Mouse (Mus musculus): Measurements from ENCODE around the gene Ofcc1. TPM values are rescaled to one million over a fixed set of nuclear protein-coding genes. Genes with fewer than 3 reads are reported as not detected.

The Ofcc1 gene
- total RNA-seq (2015; ENCODE audit: low replicate concordance) (not detected in 2 replicates), total RNA-seq (2017; ENCODE audit: low replicate concordance) (not detected in 2 replicates)

GRCm38 (mm10) chr13:40361288-40361687 lies at the start of gene Ofcc1:
TSS of gene Ofcc1 (minus strand) at chr13:40361450.
- no peak for ATAC-seq (replicated peaks; ENCODE audit: low FRiP score, poor library complexity, severe bottlenecking)

DNA sequence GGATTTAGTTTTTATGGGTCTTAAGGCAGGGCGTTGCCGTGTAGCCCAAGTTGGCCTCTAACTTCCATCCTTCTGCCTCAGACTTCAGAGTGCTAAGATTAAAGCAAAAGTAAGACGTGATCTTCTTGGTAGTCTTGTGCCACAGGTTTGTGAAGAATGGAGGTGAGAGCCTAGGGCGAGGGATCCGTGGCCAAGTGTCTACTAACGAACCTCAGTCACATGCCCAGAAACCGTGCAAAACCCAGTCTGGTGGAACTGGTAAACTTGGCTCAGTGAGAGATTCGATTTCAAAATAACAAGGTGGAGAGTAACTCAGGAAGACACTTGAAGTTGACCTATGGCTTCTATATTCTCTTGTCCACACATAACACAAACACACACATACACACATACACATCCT lies 28.9 kb upstream of the Ofcc1 start:
- no peak for ATAC-seq (replicated peaks; ENCODE audit: low FRiP score, poor library complexity, severe bottlenecking)

- ATAC-seq (replicated peaks; ENCODE audit: low FRiP score, poor library complexity, severe bottlenecking) = no peak
Observed at GRCm38 (mm10) chr13:40387446-40387845, 26.2 kb upstream of the Ofcc1 start.

GRCm38 (mm10) chr13:40384962-40385361 lies 23.7 kb upstream of the Ofcc1 start:
- ATAC-seq (replicated peaks; ENCODE audit: low FRiP score, poor library complexity, severe bottlenecking) = no peak

GRCm38 (mm10) chr13:40376773-40377172 lies 15.5 kb upstream of the Ofcc1 start:
- no peak for ATAC-seq (replicated peaks; ENCODE audit: low FRiP score, poor library complexity, severe bottlenecking)

DNA sequence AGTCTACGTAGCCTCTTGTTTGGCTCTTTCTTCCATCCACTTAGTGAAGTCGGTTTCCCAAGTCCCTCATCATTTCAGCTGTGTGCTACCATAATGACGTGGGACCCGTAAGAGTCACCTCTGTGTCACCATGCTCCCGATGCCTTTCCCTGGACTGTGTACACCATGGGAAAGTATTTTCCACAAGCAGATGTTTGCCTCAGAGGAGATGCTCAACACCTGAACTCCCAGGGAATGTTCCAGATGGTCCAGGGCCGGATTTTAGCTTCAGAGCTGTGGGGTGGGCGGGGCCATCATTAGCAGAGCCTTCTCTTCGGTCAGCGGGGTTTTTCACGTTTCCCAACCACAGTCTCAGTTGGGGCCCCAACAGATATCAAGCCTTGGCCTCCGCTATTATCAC lies 5.5 kb upstream of the Ofcc1 start:
- no peak for ATAC-seq (replicated peaks; ENCODE audit: low FRiP score, poor library complexity, severe bottlenecking)

DNA sequence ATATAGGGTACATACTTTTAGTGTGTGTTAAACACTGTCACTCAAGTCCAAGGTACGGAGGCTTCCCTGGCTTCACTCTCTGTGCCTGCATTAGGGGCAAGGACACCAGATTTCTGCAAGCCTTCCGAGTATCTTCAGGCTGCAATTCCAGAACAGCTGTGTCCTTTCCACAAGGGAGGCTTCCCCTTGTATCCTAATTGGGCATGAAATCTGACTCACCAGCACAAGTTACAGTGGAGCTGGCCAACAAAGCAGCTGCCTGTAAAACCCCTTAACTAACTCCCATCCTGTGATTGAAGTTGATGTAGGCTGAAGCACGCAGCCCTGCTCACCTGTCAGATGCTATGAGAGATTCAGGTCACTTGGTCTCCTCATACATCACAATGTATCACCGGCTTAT lies 3.6 kb upstream of the Ofcc1 start:
- ATAC-seq (replicated peaks; ENCODE audit: low FRiP score, poor library complexity, severe bottlenecking) = no peak

GRCm38 (mm10) chr13:40360692-40361091 lies 558 bp downstream of the Ofcc1 start:
- ATAC-seq (replicated peaks; ENCODE audit: low FRiP score, poor library complexity, severe bottlenecking) = no peak

DNA sequence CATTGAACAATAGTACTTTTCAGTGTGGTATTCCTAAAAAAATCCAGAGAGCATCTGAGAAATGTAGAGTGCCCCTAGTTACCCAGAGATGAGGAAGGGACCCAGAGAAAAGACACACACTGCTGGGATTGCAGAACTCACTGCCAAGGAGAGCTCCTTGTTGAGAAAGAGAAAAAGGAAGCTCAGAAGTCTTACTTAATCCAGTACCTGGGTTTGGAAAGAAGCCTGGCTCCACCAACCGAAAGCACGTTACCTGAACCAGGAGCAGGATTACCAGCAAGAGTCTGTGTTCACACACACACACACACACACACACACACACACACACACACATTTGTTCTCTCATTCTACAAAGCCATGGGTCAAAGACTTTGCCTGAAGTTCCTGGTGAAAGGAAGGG lies 14.2 kb downstream of the Ofcc1 start:
- no peak for ATAC-seq (replicated peaks; ENCODE audit: low FRiP score, poor library complexity, severe bottlenecking)

DNA sequence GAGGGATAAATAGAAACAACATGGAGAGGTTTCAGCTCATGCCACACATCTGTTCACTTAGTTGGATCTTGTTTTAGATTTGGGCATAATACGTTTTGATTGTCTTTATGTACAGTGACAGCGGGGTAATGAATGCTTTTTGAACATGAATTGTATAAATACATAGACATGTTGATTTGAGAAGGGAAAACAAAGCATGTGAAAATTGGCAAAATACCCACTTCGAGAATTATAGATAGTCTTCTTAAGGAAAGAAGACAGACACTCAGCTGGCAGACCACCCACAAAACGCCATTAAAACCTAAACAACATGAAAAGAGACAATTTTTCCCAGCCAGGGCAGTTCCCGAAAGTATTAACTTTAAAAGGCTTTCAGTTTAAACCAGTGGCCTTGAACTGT lies 37.9 kb downstream of the Ofcc1 start:
- ATAC-seq (replicated peaks; ENCODE audit: low FRiP score, poor library complexity, severe bottlenecking) = no peak

DNA sequence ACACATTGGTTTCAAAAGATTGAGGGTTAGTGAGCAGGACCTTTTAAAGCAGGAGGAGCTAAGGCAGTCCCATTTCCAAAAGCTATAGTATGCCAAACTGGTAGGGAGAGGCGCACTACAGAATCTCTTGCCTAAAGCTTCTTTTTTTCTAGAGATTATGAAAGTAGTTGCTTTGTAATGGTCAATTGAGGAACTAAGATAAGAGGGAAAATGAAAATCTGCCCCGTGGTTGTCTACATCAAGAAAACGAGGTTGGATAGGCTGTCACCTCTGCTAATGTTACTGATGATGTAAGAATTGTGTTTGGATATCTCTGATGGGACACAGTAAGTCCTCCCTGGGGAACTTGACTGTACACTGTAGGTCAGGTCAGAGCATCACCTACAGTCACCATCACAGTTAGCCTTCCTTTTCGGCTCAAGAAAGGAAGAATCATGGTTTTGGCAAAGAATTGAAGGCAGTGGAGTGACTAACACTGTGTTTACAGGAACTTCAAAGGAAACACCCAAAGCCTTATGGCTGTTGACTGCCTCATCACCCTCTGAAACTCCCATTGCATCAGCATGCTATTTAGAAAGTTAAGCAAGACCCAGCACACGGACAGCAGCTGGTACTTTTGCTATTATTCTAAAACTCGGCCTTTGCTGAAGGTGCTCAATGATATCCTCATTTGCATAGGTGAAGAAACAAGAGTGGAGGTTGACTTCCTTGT lies 40.3 kb downstream of the Ofcc1 start:
- ATAC-seq (replicated peaks; ENCODE audit: low FRiP score, poor library complexity, severe bottlenecking) = no peak

GRCm38 (mm10) chr13:40317731-40318130 lies 43.5 kb downstream of the Ofcc1 start:
- no peak for ATAC-seq (replicated peaks; ENCODE audit: low FRiP score, poor library complexity, severe bottlenecking)

DNA sequence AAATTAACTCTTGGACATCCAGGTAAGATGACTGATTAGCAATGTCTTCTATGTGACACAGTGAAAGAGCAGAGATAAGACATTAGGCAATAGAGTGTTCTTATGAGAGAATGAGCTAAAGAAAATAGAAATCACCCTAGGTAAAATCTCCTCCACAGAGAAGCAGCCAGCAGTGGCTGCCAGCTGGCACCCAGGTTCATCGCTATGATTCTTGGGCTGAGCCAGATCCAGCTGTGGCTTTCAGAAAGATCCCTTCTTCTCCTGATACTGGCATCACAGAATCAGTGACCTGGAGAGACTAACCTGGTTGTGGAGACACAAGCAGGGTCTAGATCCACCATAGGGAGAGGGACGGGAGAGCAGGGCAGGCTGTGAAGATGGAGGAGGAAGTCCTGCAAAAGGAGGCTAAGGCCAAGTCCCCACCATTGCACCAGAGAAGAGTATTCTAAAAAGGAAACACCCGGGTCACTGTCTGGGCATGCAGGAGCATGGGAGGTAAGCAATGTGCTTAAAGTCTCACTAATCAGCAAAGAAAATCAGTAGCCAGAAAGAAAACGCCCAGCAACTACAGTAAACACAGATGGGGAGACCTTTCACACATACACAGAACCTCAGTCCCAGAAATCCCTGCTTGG lies 46.0 kb downstream of the Ofcc1 start:
- ATAC-seq (replicated peaks; ENCODE audit: low FRiP score, poor library complexity, severe bottlenecking) = no peak

DNA sequence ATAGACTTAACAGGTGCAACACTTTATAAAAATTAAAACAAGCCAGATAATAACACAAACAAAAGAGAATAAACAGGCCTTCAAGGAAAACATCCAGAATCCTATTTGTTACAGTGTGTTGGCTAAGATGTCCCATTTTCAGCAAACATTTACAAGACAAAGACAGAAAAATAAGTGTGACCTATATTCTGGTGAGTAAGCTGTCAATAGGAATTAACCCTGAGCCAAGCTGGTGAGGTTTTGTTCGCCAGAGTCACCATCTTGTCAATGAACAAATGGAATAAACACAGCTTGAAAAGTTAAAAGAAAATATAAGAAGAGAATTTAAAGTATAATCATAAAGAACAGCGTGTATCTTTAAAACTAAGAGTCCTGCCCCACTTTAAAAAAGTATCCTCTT lies 68.4 kb downstream of the Ofcc1 start:
- no peak for ATAC-seq (replicated peaks; ENCODE audit: low FRiP score, poor library complexity, severe bottlenecking)

GRCm38 (mm10) chr13:40290846-40291245 lies 70.4 kb downstream of the Ofcc1 start:
- ATAC-seq (replicated peaks; ENCODE audit: low FRiP score, poor library complexity, severe bottlenecking) = no peak

- ATAC-seq (replicated peaks; ENCODE audit: low FRiP score, poor library complexity, severe bottlenecking) = no peak
Observed at GRCm38 (mm10) chr13:40288650-40289049, 72.6 kb downstream of the Ofcc1 start.

GRCm38 (mm10) chr13:40287266-40288002 lies 73.8 kb downstream of the Ofcc1 start:
- no peak for ATAC-seq (replicated peaks; ENCODE audit: low FRiP score, poor library complexity, severe bottlenecking)

GRCm38 (mm10) chr13:40285234-40285791 lies 75.9 kb downstream of the Ofcc1 start:
- no peak for ATAC-seq (replicated peaks; ENCODE audit: low FRiP score, poor library complexity, severe bottlenecking)

GRCm38 (mm10) chr13:40280616-40281015 lies 80.6 kb downstream of the Ofcc1 start:
- ATAC-seq (replicated peaks; ENCODE audit: low FRiP score, poor library complexity, severe bottlenecking) = no peak

- ATAC-seq (replicated peaks; ENCODE audit: low FRiP score, poor library complexity, severe bottlenecking) = no peak
Observed at GRCm38 (mm10) chr13:40267546-40267945, 93.7 kb downstream of the Ofcc1 start.

All from erythroid progenitor cell, adult 5-6 weeks (primary cell).